Mouse (Mus musculus): ENCODE data around the gene Comp. TPM values are rescaled to one million over a fixed set of nuclear protein-coding genes. Genes with fewer than 3 reads are reported as not detected.

Comp gene
- polyA plus RNA-seq, 1 experiment from 2014 or later: 0.11 TPM

DNA sequence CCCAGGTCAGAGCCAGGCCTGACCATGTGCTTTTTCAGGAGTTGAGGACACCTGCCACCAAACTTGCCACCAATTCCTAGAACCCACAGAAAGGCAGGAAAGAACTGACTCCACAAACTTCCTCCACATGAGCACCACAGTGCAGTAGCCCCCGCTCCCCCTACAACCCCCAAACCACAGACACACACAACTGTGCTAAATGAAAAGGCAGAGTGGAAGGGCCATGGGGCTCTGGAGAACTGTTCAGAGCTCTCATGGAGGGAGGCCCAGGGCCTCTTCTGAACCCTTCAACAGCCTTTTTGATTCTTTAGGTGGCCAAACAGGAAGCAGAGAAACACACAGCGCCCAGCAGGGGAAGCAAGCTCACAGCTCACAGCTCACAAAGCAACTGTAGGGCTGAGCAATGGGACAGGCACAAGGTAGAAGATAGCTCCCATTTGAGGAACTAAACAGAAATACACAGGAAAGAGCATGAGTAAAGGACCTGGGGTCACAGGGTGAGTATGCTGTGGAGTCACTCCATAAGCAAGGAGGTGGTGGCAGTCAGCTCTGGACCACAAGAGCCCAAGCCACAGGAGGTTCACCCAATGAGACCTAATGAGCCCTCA, 53.0 kb downstream of the Comp start:
- no peaks in the 10 kb centered on the region for H3K4me1 ChIP-seq (replicated peaks; ENCODE audit: control insufficient read depth, insufficient read depth, low read length)
- no peaks in the 10 kb centered on the region for H3K36me3 ChIP-seq (ENCODE audit: control insufficient read depth, insufficient read depth, low read length)
- H3K4me3 ChIP-seq (ENCODE audit: low read depth, low read length): no peak overlapping the region
- H3K4me2 ChIP-seq (replicated peaks; ENCODE audit: low read depth, low read length): no peak overlapping the region
- no peak for DNase-seq (ENCODE audit: low spot score)
- 88% methylated on average over 2 of the region's 2 CpGs for WGBS
- H3K27ac ChIP-seq (ENCODE audit: low read depth, low read length): no peak overlapping the region
- H3K9me3 ChIP-seq (ENCODE audit: control insufficient read depth, low read length): no peaks in the 10 kb centered on the region
- H3K27me3 ChIP-seq (ENCODE audit: control insufficient read depth, insufficient read depth, low read length): no peaks in the 10 kb centered on the region
- no peak overlapping the region for H3K9ac ChIP-seq (ENCODE audit: low read depth, low read length)
- no peak for ATAC-seq (ENCODE audit: low FRiP score)

DNA sequence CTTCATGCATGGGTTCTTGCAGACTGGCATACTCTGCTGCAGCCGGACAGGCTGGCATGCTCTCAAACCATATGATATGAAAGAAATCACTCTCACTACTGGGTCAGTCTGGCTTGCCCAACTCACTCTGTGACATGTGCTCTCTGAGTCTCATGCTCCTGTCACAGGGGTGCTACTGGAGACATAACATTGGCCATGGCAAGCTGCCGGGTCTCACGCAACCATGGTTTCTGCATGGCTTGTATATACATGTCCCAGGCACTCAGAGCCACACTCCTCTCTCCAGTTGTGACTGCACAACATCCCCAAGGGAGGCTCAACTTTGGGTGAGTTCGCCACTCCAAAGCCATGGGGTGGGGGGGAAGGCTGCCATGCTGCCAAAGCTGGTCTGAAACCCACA, 57.9 kb downstream of the Comp start:
- Histone ChIP-seq H3K4me3 (ENCODE audit: low read depth, low read length) (no peak overlapping the region), H3K9ac (ENCODE audit: low read depth, low read length) (no peak overlapping the region), H3K36me3 (ENCODE audit: control insufficient read depth, insufficient read depth, low read length) (no peaks in the 10 kb centered on the region), H3K9me3 (ENCODE audit: control insufficient read depth, low read length) (no peaks in the 10 kb centered on the region), H3K4me2 (replicated peaks; ENCODE audit: low read depth, low read length) (no peak overlapping the region), H3K4me1 (replicated peaks; ENCODE audit: control insufficient read depth, insufficient read depth, low read length) (0 out of 2 replicates have a peak, but pooled peaks cover 2% of the 10 kb centered on the region), H3K27me3 (ENCODE audit: control insufficient read depth, insufficient read depth, low read length) (no peaks in the 10 kb centered on the region), H3K27ac (ENCODE audit: low read depth, low read length) (no peak overlapping the region)
- DNase-seq (ENCODE audit: low spot score) (no peak), ATAC-seq (ENCODE audit: low FRiP score) (no peak)
- WGBS: 94% methylated on average over 4 of the region's 4 CpGs

Other genes with a start within 250 kb of the Comp start
- 16.7 and 19.2 TPM in 2 replicates for gene Nr2c2ap, start 242.2 kb upstream of the Comp start, polyA plus RNA-seq (2014; fragmentation: Nextera tagmentation; extraction: Ambion mirVana)
- gene Rfxank, start 234.4 kb upstream of the Comp start, polyA plus RNA-seq (2014; fragmentation: Nextera tagmentation; extraction: Ambion mirVana): 10.9 and 14.6 TPM in 2 replicates
- 48.4 and 49.0 TPM in 2 replicates for gene Borcs8, start 234.1 kb upstream of the Comp start, polyA plus RNA-seq (2014; fragmentation: Nextera tagmentation; extraction: Ambion mirVana)
- gene Mef2b, start 233.8 kb upstream of the Comp start, polyA plus RNA-seq (2014; fragmentation: Nextera tagmentation; extraction: Ambion mirVana): 0.28 and 0.32 TPM in 2 replicates
- 22.3 and 24.3 TPM in 2 replicates for gene Tmem161a, start 201.2 kb upstream of the Comp start, polyA plus RNA-seq (2014; fragmentation: Nextera tagmentation; extraction: Ambion mirVana)
- gene Slc25a42, start 161.3 kb upstream of the Comp start, polyA plus RNA-seq (2014; fragmentation: Nextera tagmentation; extraction: Ambion mirVana): 1.5 and 2.0 TPM in 2 replicates
- 46.5 and 46.8 TPM in 2 replicates for gene Sugp2, start 139.3 kb upstream of the Comp start, polyA plus RNA-seq (2014; fragmentation: Nextera tagmentation; extraction: Ambion mirVana)
- gene Armc6, start 139.1 kb upstream of the Comp start, polyA plus RNA-seq (2014; fragmentation: Nextera tagmentation; extraction: Ambion mirVana): 34.0 and 37.5 TPM in 2 replicates
- gene Homer3, start 90.7 kb upstream of the Comp start, polyA plus RNA-seq (2014; fragmentation: Nextera tagmentation; extraction: Ambion mirVana): 50.4 and 51.6 TPM in 2 replicates
- gene Ddx49, start 71.1 kb upstream of the Comp start, polyA plus RNA-seq (2014; fragmentation: Nextera tagmentation; extraction: Ambion mirVana): 43.3 and 50.1 TPM in 2 replicates
- gene Cope, start 71.0 kb upstream of the Comp start, polyA plus RNA-seq (2014; fragmentation: Nextera tagmentation; extraction: Ambion mirVana): 268 and 278 TPM in 2 replicates
- 5.7 and 6.2 TPM in 2 replicates for gene Cers1, start 57.8 kb upstream of the Comp start, polyA plus RNA-seq (2014; fragmentation: Nextera tagmentation; extraction: Ambion mirVana)
- 1.3 TPM in 2 replicates for gene Gdf1, start 43.7 kb upstream of the Comp start, polyA plus RNA-seq (2014; fragmentation: Nextera tagmentation; extraction: Ambion mirVana)
- gene Upf1, start 20.3 kb upstream of the Comp start, polyA plus RNA-seq (2014; fragmentation: Nextera tagmentation; extraction: Ambion mirVana): 21.4 TPM in 2 replicates
- 13.6 and 14.2 TPM in 2 replicates for gene Crtc1, start 66.0 kb downstream of the Comp start, polyA plus RNA-seq (2014; fragmentation: Nextera tagmentation; extraction: Ambion mirVana)
- gene Klhl26, start 103.4 kb downstream of the Comp start, polyA plus RNA-seq (2014; fragmentation: Nextera tagmentation; extraction: Ambion mirVana): 11.1 and 12.8 TPM in 2 replicates
- 15.6 and 19.6 TPM in 2 replicates for gene Tmem59l, start 113.8 kb downstream of the Comp start, polyA plus RNA-seq (2014; fragmentation: Nextera tagmentation; extraction: Ambion mirVana)
- gene Crlf1, start 119.6 kb downstream of the Comp start, polyA plus RNA-seq (2014; fragmentation: Nextera tagmentation; extraction: Ambion mirVana): 2.4 and 6.6 TPM in 2 replicates
- gene Rex1bd, start 133.2 kb downstream of the Comp start, polyA plus RNA-seq (2014; fragmentation: Nextera tagmentation; extraction: Ambion mirVana): 129 and 136 TPM in 2 replicates
- 814 and 839 TPM in 2 replicates for gene Uba52, start 137.2 kb downstream of the Comp start, polyA plus RNA-seq (2014; fragmentation: Nextera tagmentation; extraction: Ambion mirVana)
- 226 and 243 TPM in 2 replicates for gene Fkbp8, start 154.2 kb downstream of the Comp start, polyA plus RNA-seq (2014; fragmentation: Nextera tagmentation; extraction: Ambion mirVana)
- gene Kxd1, start 154.4 kb downstream of the Comp start, polyA plus RNA-seq (2014; fragmentation: Nextera tagmentation; extraction: Ambion mirVana): 48.3 and 52.6 TPM in 2 replicates
- gene Ell, start 165.9 kb downstream of the Comp start, polyA plus RNA-seq (2014; fragmentation: Nextera tagmentation; extraction: Ambion mirVana): 15.4 and 16.5 TPM in 2 replicates
- 57.9 and 65.1 TPM in 2 replicates for gene Isyna1, start 220.8 kb downstream of the Comp start, polyA plus RNA-seq (2014; fragmentation: Nextera tagmentation; extraction: Ambion mirVana)
- gene Ssbp4, start 235.3 kb downstream of the Comp start, polyA plus RNA-seq (2014; fragmentation: Nextera tagmentation; extraction: Ambion mirVana): 126 and 129 TPM in 2 replicates
- gene Lrrc25, start 242.6 kb downstream of the Comp start, polyA plus RNA-seq (2014; fragmentation: Nextera tagmentation; extraction: Ambion mirVana): 0.85 and 0.97 TPM in 2 replicates

Measured in hindbrain, embryonic 11.5 days (tissue).